Mouse (Mus musculus): Measurements from ENCODE around the gene Sox14. TPM values are rescaled to one million over a fixed set of nuclear protein-coding genes. Genes with fewer than 3 reads are reported as not detected.

Gene Sox14
- polyA plus RNA-seq, 1 experiment from 2014 or later: 76.6 TPM

- H3K36me3 ChIP-seq (ENCODE audit: control insufficient read depth, insufficient read depth, low read length): no peaks in the 10 kb centered on the region
- peak overlapping the region; percentile 65 for H3K9ac ChIP-seq (ENCODE audit: low read depth, low read length)
- peaks cover 25% of the 10 kb centered on the region for H3K27me3 ChIP-seq (ENCODE audit: control insufficient read depth, insufficient read depth, low read depth, low read length)
- H3K4me1 ChIP-seq (ENCODE audit: control insufficient read depth, insufficient read depth, low read length): peaks cover 27% of the 10 kb centered on the region
- H3K27ac ChIP-seq (ENCODE audit: low read length): peak overlapping the region; percentile 87
- ATAC-seq: no peak
- H3K4me2 ChIP-seq (ENCODE audit: low read length): peak overlapping the region; percentile 52
- peak overlapping the region; percentile 38 for H3K4me3 ChIP-seq (ENCODE audit: low read depth, low read length)
- H3K9me3 ChIP-seq (replicated peaks; ENCODE audit: control insufficient read depth, low read length, poor library complexity, severe bottlenecking): no peaks in the 10 kb centered on the region
- 2% methylated on average over 31 of the region's 31 CpGs for WGBS
Observed at GRCm38 (mm10) chr9:99872204-99873115, 3.5 kb downstream of the Sox14 start.

GRCm38 (mm10) chr9:99871556-99872203 is 4.3 kb downstream of the Sox14 start:
- Histone ChIP-seq H3K9ac (ENCODE audit: low read depth, low read length) (peak overlapping the region; percentile 65), H3K27me3 (ENCODE audit: control insufficient read depth, insufficient read depth, low read depth, low read length) (peaks cover 28% of the 10 kb centered on the region), H3K27ac (ENCODE audit: low read length) (peak overlapping the region; percentile 87), H3K4me1 (ENCODE audit: control insufficient read depth, insufficient read depth, low read length) (peaks cover 21% of the 10 kb centered on the region), H3K9me3 (replicated peaks; ENCODE audit: control insufficient read depth, low read length, poor library complexity, severe bottlenecking) (no peaks in the 10 kb centered on the region), H3K4me2 (ENCODE audit: low read length) (peak overlapping the region; percentile 52), H3K4me3 (ENCODE audit: low read depth, low read length) (peak overlapping the region; percentile 38), H3K36me3 (ENCODE audit: control insufficient read depth, insufficient read depth, low read length) (no peaks in the 10 kb centered on the region)
- WGBS: 1% methylated on average over 33 of the region's 34 CpGs
- ATAC-seq: no peak

- H3K4me1 ChIP-seq (ENCODE audit: control insufficient read depth, insufficient read depth, low read length): peaks cover 15% of the 10 kb centered on the region
- H3K9ac ChIP-seq (ENCODE audit: low read depth, low read length): peak overlapping the region; percentile 27
- peak overlapping the region; percentile 87 for H3K27ac ChIP-seq (ENCODE audit: low read length)
- ATAC-seq: no peak
- no peaks in the 10 kb centered on the region for H3K36me3 ChIP-seq (ENCODE audit: control insufficient read depth, insufficient read depth, low read length)
- H3K4me2 ChIP-seq (ENCODE audit: low read length): peak overlapping the region; percentile 52
- peaks cover 35% of the 10 kb centered on the region for H3K27me3 ChIP-seq (ENCODE audit: control insufficient read depth, insufficient read depth, low read depth, low read length)
- peak overlapping the region; percentile 38 for H3K4me3 ChIP-seq (ENCODE audit: low read depth, low read length)
- under 1% methylated on average over 37 of the region's 37 CpGs for WGBS
- H3K9me3 ChIP-seq (replicated peaks; ENCODE audit: control insufficient read depth, low read length, poor library complexity, severe bottlenecking): no peaks in the 10 kb centered on the region
Observed at GRCm38 (mm10) chr9:99870780-99871555, 5.0 kb downstream of the Sox14 start.

GRCm38 (mm10) chr9:99869936-99870779 is 5.8 kb downstream of the Sox14 start:
- H3K4me1 ChIP-seq (ENCODE audit: control insufficient read depth, insufficient read depth, low read length): peaks cover 15% of the 10 kb centered on the region
- WGBS: 2% methylated on average over 34 of the region's 34 CpGs
- peak overlapping the region; percentile 52 for H3K4me2 ChIP-seq (ENCODE audit: low read length)
- no peak for ATAC-seq
- peaks cover 33% of the 10 kb centered on the region for H3K27me3 ChIP-seq (ENCODE audit: control insufficient read depth, insufficient read depth, low read depth, low read length)
- H3K36me3 ChIP-seq (ENCODE audit: control insufficient read depth, insufficient read depth, low read length): no peaks in the 10 kb centered on the region
- peak overlapping the region; percentile 38 for H3K4me3 ChIP-seq (ENCODE audit: low read depth, low read length)
- H3K9me3 ChIP-seq (replicated peaks; ENCODE audit: control insufficient read depth, low read length, poor library complexity, severe bottlenecking): no peaks in the 10 kb centered on the region
- peak overlapping the region; percentile 44; the same call in 1 of the 2 replicates for H3K9ac ChIP-seq (ENCODE audit: low read depth, low read length)
- H3K27ac ChIP-seq (ENCODE audit: low read length): peak overlapping the region; percentile 87

- H3K9me3 ChIP-seq (replicated peaks; ENCODE audit: control insufficient read depth, low read length, poor library complexity, severe bottlenecking): no peaks in the 10 kb centered on the region
- WGBS: 0% methylated on average over 26 of the region's 29 CpGs
- peak overlapping the region; percentile 52 for H3K4me2 ChIP-seq (ENCODE audit: low read length)
- H3K36me3 ChIP-seq (ENCODE audit: control insufficient read depth, insufficient read depth, low read length): no peaks in the 10 kb centered on the region
- peaks cover 15% of the 10 kb centered on the region for H3K4me1 ChIP-seq (ENCODE audit: control insufficient read depth, insufficient read depth, low read length)
- peak overlapping the region; percentile 38 for H3K4me3 ChIP-seq (ENCODE audit: low read depth, low read length)
- peaks cover 35% of the 10 kb centered on the region for H3K27me3 ChIP-seq (ENCODE audit: control insufficient read depth, insufficient read depth, low read depth, low read length)
- peak; percentile 52 for ATAC-seq
- peak overlapping the region; percentile 87 for H3K27ac ChIP-seq (ENCODE audit: low read length)
- H3K9ac ChIP-seq (ENCODE audit: low read depth, low read length): 0 out of 2 replicates have a peak overlapping the region, but pooled peaks have one; percentile 44
Observed at GRCm38 (mm10) chr9:99869275-99869674, 6.7 kb downstream of the Sox14 start.

GRCm38 (mm10) chr9:99868606-99869005 is 7.4 kb downstream of the Sox14 start:
- peak overlapping the region; percentile 38 for H3K4me3 ChIP-seq (ENCODE audit: low read depth, low read length)
- H3K27me3 ChIP-seq (ENCODE audit: control insufficient read depth, insufficient read depth, low read depth, low read length): peaks cover 37% of the 10 kb centered on the region
- peaks cover 15% of the 10 kb centered on the region for H3K4me1 ChIP-seq (ENCODE audit: control insufficient read depth, insufficient read depth, low read length)
- peak overlapping the region; percentile 52 for H3K4me2 ChIP-seq (ENCODE audit: low read length)
- 0 out of 2 replicates have a peak, but pooled peaks have one; percentile 8 for ATAC-seq
- H3K27ac ChIP-seq (ENCODE audit: low read length): peak overlapping the region; percentile 87
- no peaks in the 10 kb centered on the region for H3K36me3 ChIP-seq (ENCODE audit: control insufficient read depth, insufficient read depth, low read length)
- H3K9me3 ChIP-seq (replicated peaks; ENCODE audit: control insufficient read depth, low read length, poor library complexity, severe bottlenecking): no peaks in the 10 kb centered on the region
- WGBS: 1% methylated on average over 26 of the region's 26 CpGs
- peak overlapping the region; percentile 54 for H3K9ac ChIP-seq (ENCODE audit: low read depth, low read length)

- peak overlapping the region; percentile 52 for H3K4me2 ChIP-seq (ENCODE audit: low read length)
Observed at GRCm38 (mm10) chr9:99868054-99868453, 7.9 kb downstream of the Sox14 start.

GRCm38 (mm10) chr9:99862936-99863335 is 13.0 kb downstream of the Sox14 start:
- WGBS: 83% methylated on average over 9 of the region's 9 CpGs
- H3K36me3 ChIP-seq (ENCODE audit: control insufficient read depth, insufficient read depth, low read length): no peaks in the 10 kb centered on the region
- H3K9me3 ChIP-seq (replicated peaks; ENCODE audit: control insufficient read depth, low read length, poor library complexity, severe bottlenecking): no peaks in the 10 kb centered on the region

More at GRCm38 (mm10) chr9:99868054-99868453, 7.9 kb downstream of the Sox14 start:
- H3K4me1 ChIP-seq (ENCODE audit: control insufficient read depth, insufficient read depth, low read length): peaks cover 15% of the 10 kb centered on the region
- peaks cover 36% of the 10 kb centered on the region for H3K27me3 ChIP-seq (ENCODE audit: control insufficient read depth, insufficient read depth, low read depth, low read length)
- no peaks in the 10 kb centered on the region for H3K36me3 ChIP-seq (ENCODE audit: control insufficient read depth, insufficient read depth, low read length)
- 1% methylated on average over 11 of the region's 11 CpGs for WGBS
- no peak overlapping the region for H3K4me3 ChIP-seq (ENCODE audit: low read depth, low read length)
- H3K27ac ChIP-seq (ENCODE audit: low read length): peak overlapping the region; percentile 87
- H3K9ac ChIP-seq (ENCODE audit: low read depth, low read length): no peak overlapping the region
- no peaks in the 10 kb centered on the region for H3K9me3 ChIP-seq (replicated peaks; ENCODE audit: control insufficient read depth, low read length, poor library complexity, severe bottlenecking)
- no peak for ATAC-seq

More at GRCm38 (mm10) chr9:99862936-99863335, 13.0 kb downstream of the Sox14 start:
- no peak overlapping the region for H3K4me2 ChIP-seq (ENCODE audit: low read length)
- H3K4me1 ChIP-seq (ENCODE audit: control insufficient read depth, insufficient read depth, low read length): no peaks in the 10 kb centered on the region
- peaks cover 27% of the 10 kb centered on the region for H3K27me3 ChIP-seq (ENCODE audit: control insufficient read depth, insufficient read depth, low read depth, low read length)
- H3K4me3 ChIP-seq (ENCODE audit: low read depth, low read length): no peak overlapping the region
- ATAC-seq: no peak
- H3K9ac ChIP-seq (ENCODE audit: low read depth, low read length): no peak overlapping the region
- no peak overlapping the region for H3K27ac ChIP-seq (ENCODE audit: low read length)

All from midbrain, embryonic 16.5 days (tissue).